Mouse (Mus musculus): ENCODE data around the gene E2f7.

Gene E2f7

GRCm38 (mm10) chr10:110762134-110762884, 17.1 kb downstream of the E2f7 start:
- CTCF ChIA-PET: interaction anchor here in 2 of 4 experiments (0.9 to 3.2 kb wide), 4 partner anchors 18 to 33 kb away, joined by 3 to 16 read pairs (median 4); no protein-coding TSS in a partner anchor
- POLR2A ChIA-PET: interaction anchor here in 1 of 4 experiments (1.5 kb wide), 1 partner anchor 12 kb away, joined by 3 read pairs; no protein-coding TSS in a partner anchor

- POLR2A ChIA-PET: interaction anchor here in 1 of 4 experiments (0.7 to 1.5 kb wide), 3 partner anchors 11 to 229 kb away, joined by 3 to 4 read pairs (median 3); no protein-coding TSS in a partner anchor
- CTCF ChIA-PET: no interaction called here
Observed at GRCm38 (mm10) chr10:110763416-110763815, 18.2 kb downstream of the E2f7 start.

GRCm38 (mm10) chr10:110769538-110769937, 24.3 kb downstream of the E2f7 start:
- ChIA-PET POLR2A (no interaction called here), CTCF (interaction anchor here in 3 of 4 experiments (0.8 to 2.3 kb wide), 3 partner anchors 9 to 10 kb away, joined by 3 to 6 read pairs (median 4); no protein-coding TSS in a partner anchor)

- CTCF ChIA-PET: interaction anchor here in 3 of 4 experiments (1.0 to 1.6 kb wide), 4 partner anchors 12 to 46 kb away, joined by 3 to 4 read pairs (median 4); no protein-coding TSS in a partner anchor
Observed at GRCm38 (mm10) chr10:110773201-110773600, 28.0 kb downstream of the E2f7 start.

DNA sequence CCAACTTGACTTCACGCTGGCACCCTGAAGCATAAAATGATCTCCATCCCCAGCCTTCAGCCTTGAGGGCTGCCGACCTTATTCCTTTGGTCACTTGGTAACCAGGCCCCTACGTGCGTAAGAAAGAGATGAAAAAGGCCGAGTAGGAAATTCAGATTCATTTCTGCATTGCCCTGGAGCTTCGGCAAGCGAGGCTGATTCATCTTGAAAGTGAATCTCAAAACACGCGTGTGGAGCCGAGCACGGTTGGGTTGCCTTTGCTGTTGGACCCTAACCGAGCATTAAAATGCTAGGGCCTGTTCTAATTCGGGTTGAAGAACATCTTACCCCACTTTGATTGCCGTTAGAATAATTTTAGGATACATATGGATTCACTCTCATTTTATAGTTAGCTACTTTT, 28.6 kb downstream of the E2f7 start:
- POLR2A ChIA-PET: interaction anchor here in 2 of 4 experiments (0.9 to 1.7 kb wide), 4 partner anchors 11 to 315 kb away, joined by 3 read pairs; no protein-coding TSS in a partner anchor
- CTCF ChIA-PET: interaction anchor here in 3 of 4 experiments (0.8 to 1.6 kb wide), 6 partner anchors 13 to 46 kb away, joined by 3 to 6 read pairs (median 4); no protein-coding TSS in a partner anchor

More at GRCm38 (mm10) chr10:110773201-110773600, 28.0 kb downstream of the E2f7 start:
- POLR2A ChIA-PET: interaction anchor here in 3 of 4 experiments (0.6 to 1.7 kb wide), 4 partner anchors 10 to 316 kb away, joined by 3 read pairs; no protein-coding TSS in a partner anchor

GRCm38 (mm10) chr10:110781772-110782171, 36.5 kb downstream of the E2f7 start:
- ChIA-PET POLR2A (interaction anchor here in 1 of 4 experiments (1.0 kb wide), 1 partner anchor 150 kb away, joined by 3 read pairs; no protein-coding TSS in a partner anchor), CTCF (interaction anchor here in 2 of 4 experiments (1.0 to 1.9 kb wide), 2 partner anchors 21 kb away, joined by 3 to 5 read pairs; no protein-coding TSS in a partner anchor)

- POLR2A ChIA-PET: interaction anchor here in 1 of 4 experiments (1.0 kb wide), 1 partner anchor 149 kb away, joined by 3 read pairs; no protein-coding TSS in a partner anchor
- CTCF ChIA-PET: interaction anchor here in 2 of 4 experiments (1.0 to 1.9 kb wide), 2 partner anchors 22 kb away, joined by 3 to 5 read pairs; no protein-coding TSS in a partner anchor
Observed at GRCm38 (mm10) chr10:110782655-110783054, 37.4 kb downstream of the E2f7 start.

- CTCF ChIA-PET: interaction anchor here in 1 of 4 experiments (0.6 kb wide), 1 partner anchor 11 kb away, joined by 3 read pairs; no protein-coding TSS in a partner anchor
- POLR2A ChIA-PET: interaction anchor here in 1 of 4 experiments (0.6 to 1.4 kb wide), 3 partner anchors 42 to 155 kb away, joined by 3 read pairs; no protein-coding TSS in a partner anchor
Observed at GRCm38 (mm10) chr10:110788049-110788752, 43.0 kb downstream of the E2f7 start.

- ChIA-PET CTCF (no interaction called here), POLR2A (interaction anchor here in 3 of 4 experiments (0.5 to 1.4 kb wide), 7 partner anchors 130 to 1308 kb away, joined by 3 to 4 read pairs (median 3); partner anchors contain the start of gene Csrp2 (in 1 of the 3))
Observed at GRCm38 (mm10) chr10:110789683-110790082, 44.4 kb downstream of the E2f7 start.

DNA sequence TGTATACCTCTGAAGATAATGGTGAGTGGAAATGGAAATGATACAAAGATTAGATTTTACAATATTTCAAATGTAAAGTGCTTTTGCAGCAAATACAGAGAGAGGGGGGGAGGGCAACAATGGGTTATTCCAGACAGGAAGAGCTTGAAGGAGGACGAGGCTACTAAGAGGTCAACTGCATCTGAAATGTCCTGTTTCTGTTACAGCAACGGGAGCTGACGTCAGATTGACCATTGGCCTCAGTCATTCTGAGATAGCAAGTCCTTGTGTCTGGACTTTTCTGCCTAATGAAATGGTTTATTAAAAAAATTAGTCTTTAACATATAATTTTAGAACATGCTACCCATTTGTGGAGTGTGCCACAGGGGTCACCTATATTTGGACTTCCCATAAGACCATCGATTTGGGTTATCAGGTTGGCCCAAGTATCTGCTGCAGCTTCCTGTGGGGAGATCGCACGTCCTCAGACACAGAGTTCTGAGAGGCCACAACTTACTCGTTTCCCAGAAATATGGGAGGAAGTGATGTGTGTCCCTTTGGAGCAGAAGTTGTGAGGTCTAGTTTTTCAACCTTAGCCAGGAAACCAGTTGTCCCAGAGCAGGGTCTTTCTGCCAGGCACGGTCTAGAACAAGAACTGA, 48.0 kb downstream of the E2f7 start:
- ChIA-PET POLR2A (interaction anchor here in 3 of 4 experiments (0.6 to 3.1 kb wide), 3 partner anchors 25 to 698 kb away, joined by 3 to 12 read pairs (median 3); no protein-coding TSS in a partner anchor), CTCF (interaction anchor here in 1 of 4 experiments (0.6 kb wide), 1 partner anchor 296 kb away, joined by 4 read pairs; no protein-coding TSS in a partner anchor)

DNA sequence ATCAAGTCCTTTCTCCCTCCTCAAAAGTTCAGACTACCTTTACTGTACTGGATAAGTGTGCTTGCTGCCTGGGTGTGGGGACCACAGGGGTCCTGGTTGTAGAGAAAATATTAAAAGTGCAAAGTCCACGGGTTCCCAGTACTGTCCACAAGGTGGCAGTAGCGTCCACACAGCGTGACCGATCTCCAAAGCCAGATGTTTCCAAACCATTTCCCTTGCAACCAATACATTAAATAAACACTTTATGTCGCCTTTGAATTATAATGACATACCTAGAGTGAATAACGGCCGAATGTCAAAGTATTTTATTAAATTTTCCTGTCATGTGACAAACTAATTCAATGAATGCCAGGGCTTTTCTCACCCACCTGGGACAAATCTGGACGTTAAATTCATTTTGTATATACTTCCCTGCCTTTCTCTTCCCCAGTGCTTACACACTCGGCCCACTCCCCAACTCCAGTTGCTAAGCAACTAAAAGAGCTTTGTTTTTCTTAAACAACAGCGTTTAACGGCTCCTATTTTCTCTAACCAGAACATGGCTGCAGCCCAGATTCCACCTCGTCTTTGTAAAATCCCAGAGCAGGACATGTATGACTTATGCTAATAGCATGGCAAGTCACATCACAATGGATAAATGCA, 49.4 kb downstream of the E2f7 start:
- ChIA-PET CTCF (interaction anchor here in 3 of 4 experiments (0.6 to 1.3 kb wide), 7 partner anchors 11 to 314 kb away, joined by 3 to 7 read pairs (median 3); no protein-coding TSS in a partner anchor), POLR2A (interaction anchor here in 3 of 4 experiments (0.7 to 3.1 kb wide), 11 partner anchors 9 to 241 kb away, joined by 3 to 12 read pairs (median 6); partner anchors contain the start of gene Csrp2 (in 2 of the 3))

GRCm38 (mm10) chr10:110795206-110795796, 50.1 kb downstream of the E2f7 start:
- ChIA-PET CTCF (interaction anchor here in 2 of 4 experiments (0.6 to 1.8 kb wide), 10 partner anchors 10 to 313 kb away, joined by 3 to 7 read pairs (median 3); no protein-coding TSS in a partner anchor), POLR2A (interaction anchor here (0.7 to 3.1 kb wide), 15 partner anchors 8 to 241 kb away, joined by 3 to 12 read pairs (median 6); partner anchors contain the start of gene Csrp2 (in 4 of the 4))

DNA sequence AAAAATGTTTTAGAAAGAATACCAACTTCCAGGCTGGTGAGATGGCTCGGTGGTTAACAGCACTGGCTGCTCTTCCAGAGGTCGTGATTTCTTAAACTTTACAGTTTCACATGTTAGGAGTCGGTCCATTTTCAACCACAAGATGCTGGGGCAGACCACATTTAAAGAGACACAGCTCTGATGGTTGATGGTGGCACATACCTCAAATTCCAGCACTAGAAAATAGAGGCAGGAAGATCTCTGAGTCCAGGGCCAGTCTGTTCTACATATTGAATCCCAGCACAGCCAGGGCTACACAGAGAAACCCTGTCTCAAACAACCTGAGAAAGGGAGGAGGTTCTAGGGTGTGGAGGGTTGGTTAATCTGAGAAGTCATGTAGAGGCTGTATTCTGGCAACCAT, 56.1 kb downstream of the E2f7 start:
- CTCF ChIA-PET: no interaction called here

DNA sequence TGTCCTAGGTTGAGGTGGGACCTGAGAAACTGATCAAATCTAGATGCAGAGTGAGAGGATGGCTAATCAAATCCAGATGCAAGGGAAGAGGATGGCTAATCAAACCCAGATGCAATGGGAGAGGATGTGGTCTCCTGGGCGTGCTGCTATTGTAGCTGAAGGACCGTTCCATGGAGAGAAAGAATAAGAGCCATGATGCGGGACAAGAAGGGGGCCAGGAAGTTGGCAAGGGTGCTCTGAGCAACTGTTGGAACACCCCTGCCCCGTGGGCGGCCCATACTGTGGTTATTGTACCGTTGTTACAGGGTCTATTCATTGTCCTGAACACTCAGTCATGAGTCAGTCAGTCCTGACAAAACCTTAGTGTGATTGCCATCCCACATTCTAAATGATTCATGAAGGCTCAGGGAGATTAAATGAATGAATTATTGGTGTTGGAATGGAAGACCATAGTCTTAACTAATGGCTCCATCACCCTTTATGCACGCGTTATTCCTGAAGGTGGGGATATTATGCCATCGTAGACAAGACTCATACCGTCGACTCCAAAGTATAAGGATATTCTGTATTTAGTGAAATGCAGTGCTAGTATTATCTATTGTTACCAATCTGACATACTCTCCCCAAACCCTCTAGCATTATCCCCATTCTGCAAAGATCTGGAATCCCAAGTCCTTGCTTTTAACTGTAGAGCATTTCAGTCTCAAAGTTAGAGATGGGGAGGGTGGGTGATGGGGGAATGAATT, 59.2 kb downstream of the E2f7 start:
- ChIA-PET POLR2A (interaction anchor here in 3 of 4 experiments (1.0 to 1.4 kb wide), 3 partner anchors 10 to 115 kb away, joined by 3 to 4 read pairs (median 3); partner anchors contain the start of gene Csrp2 (in 1 of the 3)), CTCF (no interaction called here)

More for the DNA sequence above, 56.1 kb downstream of the E2f7 start:
- POLR2A ChIA-PET: interaction anchor here in 1 of 4 experiments (0.6 to 0.8 kb wide), 2 partner anchors 54 to 118 kb away, joined by 3 to 4 read pairs; partner anchors contain the start of gene Csrp2

GRCm38 (mm10) chr10:110805025-110805740, 59.9 kb downstream of the E2f7 start:
- CTCF ChIA-PET: interaction anchor here in 2 of 4 experiments (0.8 to 0.9 kb wide), 2 partner anchors 10 to 51 kb away, joined by 3 read pairs; no protein-coding TSS in a partner anchor

More at GRCm38 (mm10) chr10:110805025-110805740, 59.9 kb downstream of the E2f7 start:
- POLR2A ChIA-PET: interaction anchor here in 1 of 4 experiments (1.0 kb wide), 1 partner anchor 114 kb away, joined by 3 read pairs; the partner anchor contains the start of gene Csrp2

Measured in embryonic stem cell, embryonic (primary cell).